Mouse (Mus musculus): ENCODE results near the gene Lelp1. TPM values are rescaled to one million over a fixed set of nuclear protein-coding genes. Genes with fewer than 3 reads are reported as not detected.

The Lelp1 gene
- not detected for total RNA-seq (2023)

DNA sequence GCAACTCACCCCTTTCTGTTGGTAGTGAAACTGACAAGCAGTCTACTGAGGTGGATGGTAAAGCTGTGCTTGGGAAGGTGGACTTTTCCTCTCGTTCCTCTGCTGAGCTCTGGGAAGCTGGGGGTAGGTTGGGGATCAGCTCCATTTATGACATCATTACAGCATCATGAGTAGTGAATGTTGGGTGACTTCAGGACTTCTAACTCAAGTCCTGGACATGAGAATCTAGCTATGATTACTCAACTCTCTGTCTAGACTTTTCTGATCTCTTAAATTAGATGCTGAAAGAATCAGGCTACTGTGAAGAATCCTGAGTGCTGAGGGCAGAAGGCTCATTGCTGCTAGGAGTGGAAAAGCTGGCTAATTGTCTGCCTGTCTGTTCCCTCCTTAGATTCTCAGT lies at the start of gene Lelp1:
Gene Lelp1 (minus strand): TSS at position 101 of the 400 bp plus-strand sequence.

DNA sequence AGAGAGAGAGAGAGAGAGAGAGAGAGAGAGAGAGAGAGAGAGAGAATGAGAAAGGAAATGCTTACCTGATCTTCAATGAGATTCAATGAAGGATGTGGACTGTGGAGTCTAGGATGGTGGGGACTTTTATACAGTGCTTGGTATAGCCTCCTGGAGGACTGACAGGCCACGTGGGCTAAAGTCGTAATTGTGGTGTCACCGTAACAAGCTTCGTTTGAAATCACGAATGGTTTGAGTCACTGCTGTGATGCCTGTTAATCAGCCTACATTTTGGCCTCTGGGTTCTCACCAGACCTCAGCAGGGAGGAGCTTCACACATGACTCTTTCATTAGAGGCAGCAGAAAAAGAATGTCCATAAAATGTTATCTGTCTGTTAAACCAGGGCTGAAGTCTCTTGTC lies 18.7 kb downstream of the Lelp1 start, which contains the start of gene Prr9:
Gene Prr9 (minus strand): TSS at position 101 of the 400 bp plus-strand sequence.

Other genes starting within 250 kb of the Lelp1 start
- gene Pglyrp3, start 128.2 kb downstream of the Lelp1 start, total RNA-seq (2023), result not detected
- not detected for gene Lor, start 59.6 kb downstream of the Lelp1 start, total RNA-seq (2023)
- not detected for gene Prr9, start 18.8 kb downstream of the Lelp1 start, total RNA-seq (2023)
- not detected for gene Sprr2a1, start 73.1 kb upstream of the Lelp1 start, total RNA-seq (2023)
- not detected for gene Sprr2a2, start 73.2 kb upstream of the Lelp1 start, total RNA-seq (2023)
- gene Sprr2a3, start 142.7 kb upstream of the Lelp1 start, total RNA-seq (2023), result not detected
- not detected for gene Sprr2b, start 173.9 kb upstream of the Lelp1 start, total RNA-seq (2023)
- gene Sprr2d, start 196.4 kb upstream of the Lelp1 start, total RNA-seq (2023), result not detected
- not detected for gene Sprr2e, start 209.4 kb upstream of the Lelp1 start, total RNA-seq (2023)
- not detected for gene Sprr2f, start 222.4 kb upstream of the Lelp1 start, total RNA-seq (2023)
- not detected for gene Sprr2h, start 242.9 kb upstream of the Lelp1 start, total RNA-seq (2023)

Data from CD8-positive naive resting alpha-beta T cell, adult 57 days (primary cell).